Comparison of ENCODE assay signal across 10 mouse cellular contexts in the genomic region with DNA sequence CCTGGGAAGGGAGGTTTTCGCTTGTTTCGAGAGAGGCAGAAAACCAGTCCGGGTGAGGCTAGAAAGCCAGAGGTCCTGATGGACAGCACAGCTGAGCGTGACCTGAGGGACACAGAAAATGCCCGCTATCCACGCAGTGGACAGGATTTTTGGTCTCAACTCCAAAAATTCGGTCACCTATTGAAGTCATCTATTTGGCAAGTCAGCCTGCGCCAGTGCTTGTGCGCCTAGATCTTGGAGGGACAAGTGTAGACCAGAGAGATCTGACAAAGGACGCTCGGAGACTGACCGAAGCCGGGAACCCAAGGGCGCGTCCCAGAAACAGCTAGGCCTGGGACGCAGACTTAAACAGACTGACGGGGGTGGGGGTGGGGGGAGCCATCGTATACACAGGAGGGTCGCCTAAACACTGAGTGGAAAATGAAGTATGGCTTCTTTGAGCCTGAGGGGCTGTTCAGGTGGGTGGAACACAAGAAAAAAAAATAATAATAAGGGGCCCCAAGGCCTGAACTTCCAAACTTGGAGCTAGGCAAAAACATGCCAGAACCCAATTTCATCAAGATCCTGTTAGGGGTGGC. TPM values are rescaled to one million over a fixed set of nuclear protein-coding genes. Genes with fewer than 3 reads are reported as not detected.
DNase-seq lines count a peak whose midpoint lies in the region; ATAC-seq lines count a peak whose summit lies in the region.
"Had no signal": no experiment of that assay in that cellular context is flagged by ENCODE, and none has a peak within 500 bp of the region (broad histone marks: within the 10 kb centered on the region; RNA-seq: fewer than 3 reads in every experiment).

No protein-coding gene starts in this region.

- peak; percentile 47 for DNase-seq in embryo, embryonic 10 days (ENCODE audit: low spot score)
- DNase-seq in embryo, embryonic 9.5 days (ENCODE audit: extremely low spot score) = no peak
- DNase-seq in neural tube, embryonic 11.5 days (ENCODE audit: low spot score) = peak; percentile 48
- DNase-seq in neural tube, embryonic 10.5 days (ENCODE audit: extremely low spot score, low spot score) = no peak
- peak; percentile 37 for DNase-seq in limb, embryonic 11.5 days (ENCODE audit: low spot score)
- no peak for DNase-seq in adrenal gland, adult 18-20 months (ENCODE audit: low spot score in 2 of 2)
- no peak for DNase-seq in frontal cortex, postnatal 25 days (ENCODE audit: low spot score in 2 of 2)
- DNase-seq: cerebellum, adult 18-20 months; right cerebral cortex, postnatal 4 days had no signal

- H3K4me3 ChIP-seq in neural tube, embryonic 11.5 days (ENCODE audit: low read depth, low read length) = peak overlapping the region; percentile 10; the same call in 1 of the 2 replicates
- peak overlapping the region; percentile 14; the same call in 1 of the 2 replicates for H3K4me3 ChIP-seq in limb, embryonic 11.5 days (ENCODE audit: low read depth, low read length)
- H3K4me3 ChIP-seq in stomach, embryonic 16.5 days (replicated peaks; ENCODE audit: low read length) = peak overlapping the region; percentile 20; the same call in 1 of the 2 replicates

- peak overlapping the region; percentile 42 for H3K9ac ChIP-seq in neural tube, embryonic 11.5 days (ENCODE audit: low read length)
- no peak overlapping the region for H3K9ac ChIP-seq in limb, embryonic 11.5 days (ENCODE audit: low read length)
- peak overlapping the region; percentile 65 for H3K9ac ChIP-seq in stomach, embryonic 16.5 days (ENCODE audit: low read length)

- 4% methylated on average over 19 of the region's 19 CpGs for WGBS in neural tube, embryonic 11.5 days
- 22% methylated on average over 19 of the region's 19 CpGs for WGBS in limb, embryonic 11.5 days
- WGBS in stomach, embryonic 16.5 days = 42% methylated on average over 19 of the region's 19 CpGs

- peak overlapping the region; percentile 39 for H3K27ac ChIP-seq in neural tube, embryonic 11.5 days (ENCODE audit: low read depth, low read length)
- peak overlapping the region; percentile 79; the same call in 1 of the 2 replicates for H3K27ac ChIP-seq in limb, embryonic 11.5 days (replicated peaks; ENCODE audit: low read depth, low read length)
- peak overlapping the region; percentile 90 for H3K27ac ChIP-seq in stomach, embryonic 16.5 days (ENCODE audit: low read length)

- no peaks in the 10 kb centered on the region for H3K9me3 ChIP-seq in neural tube, embryonic 11.5 days (ENCODE audit: control insufficient read depth, low read length)
- H3K9me3 ChIP-seq in limb, embryonic 11.5 days (ENCODE audit: control insufficient read depth, low read length) = no peaks in the 10 kb centered on the region
- H3K9me3 ChIP-seq in stomach, embryonic 16.5 days (replicated peaks; ENCODE audit: control insufficient read depth, low read length) = no peaks in the 10 kb centered on the region

- peaks cover 11% of the 10 kb centered on the region for H3K4me1 ChIP-seq in neural tube, embryonic 11.5 days (ENCODE audit: control insufficient read depth, insufficient read depth, low read length)
- peaks cover 27% of the 10 kb centered on the region for H3K4me1 ChIP-seq in limb, embryonic 11.5 days (ENCODE audit: control insufficient read depth, insufficient read depth, low read length)
- H3K4me1 ChIP-seq in stomach, embryonic 16.5 days (ENCODE audit: control insufficient read depth, insufficient read depth, low read length) = peaks cover 31% of the 10 kb centered on the region

- H3K27me3 ChIP-seq in neural tube, embryonic 11.5 days (ENCODE audit: control insufficient read depth, insufficient read depth, low read length) = no peaks in the 10 kb centered on the region
- H3K27me3 ChIP-seq in limb, embryonic 11.5 days (ENCODE audit: control insufficient read depth, insufficient read depth, low read length) = peaks cover 7% of the 10 kb centered on the region
- no peaks in the 10 kb centered on the region for H3K27me3 ChIP-seq in stomach, embryonic 16.5 days (ENCODE audit: control insufficient read depth, insufficient read depth, low read length)

- ATAC-seq in neural tube, embryonic 11.5 days (ENCODE audit: insufficient read depth, low FRiP score, low TSS enrichment) = no peak
- ATAC-seq in limb, embryonic 11.5 days (ENCODE audit: insufficient number of reproducible peaks, low FRiP score, low TSS enrichment, low read depth) = no peak
- ATAC-seq in stomach, embryonic 16.5 days (ENCODE audit: insufficient read depth, low FRiP score) = no peak

- H3K4me2 ChIP-seq in neural tube, embryonic 11.5 days (ENCODE audit: low read depth) = peak overlapping the region; percentile 45
- peak overlapping the region; percentile 30; the same call in 1 of the 2 replicates for H3K4me2 ChIP-seq in limb, embryonic 11.5 days (ENCODE audit: low read depth, severe bottlenecking)
- peak overlapping the region; percentile 51 for H3K4me2 ChIP-seq in stomach, embryonic 16.5 days (ENCODE audit: low read depth, low read length)

- H3K36me3 ChIP-seq in neural tube, embryonic 11.5 days (ENCODE audit: control insufficient read depth, insufficient read depth, low read length) = no peaks in the 10 kb centered on the region
- H3K36me3 ChIP-seq in limb, embryonic 11.5 days (ENCODE audit: control insufficient read depth, insufficient read depth, low read length) = no peaks in the 10 kb centered on the region
- no peaks in the 10 kb centered on the region for H3K36me3 ChIP-seq in stomach, embryonic 16.5 days (ENCODE audit: control insufficient read depth, insufficient read depth, low read length)

RNA-seq across cellular contexts. Expression of a gene that starts 36.1 kb away (rescaled TPM):
- polyA plus RNA-seq in neural tube, embryonic 11.5 days (2014; fragmentation: Nextera tagmentation; extraction: Ambion mirVana) = 151 and 162 TPM in 2 replicates
- polyA plus RNA-seq in limb, embryonic 11.5 days (2014; fragmentation: Nextera tagmentation; extraction: Ambion mirVana) = 99.7 and 113 TPM in 2 replicates
- polyA plus RNA-seq in stomach, embryonic 16.5 days (2015; fragmentation: Nextera tagmentation; extraction: Ambion mirVana) = 142 and 155 TPM in 2 replicates
- 10 to 100 TPM; 20.9 to 29.3 TPM for total RNA-seq in adrenal gland, adult 18-20 months (2021)

Comparison
In these comparisons a context has a peak if more than half of its experiments do, and no peak if none do; other contexts are left out.
1. DNase-seq: peak in embryo, embryonic 10 days (single experiment), neural tube, embryonic 11.5 days (single experiment) and limb, embryonic 11.5 days (single experiment); none in embryo, embryonic 9.5 days (single experiment), neural tube, embryonic 10.5 days (single experiment), adrenal gland, adult 18-20 months (0 of 2) and frontal cortex, postnatal 25 days (0 of 2).
2. H3K27ac ChIP-seq: peak in every context shown above with its lines; median percentile 90 in stomach, embryonic 16.5 days; 79 in limb, embryonic 11.5 days; 39 in neural tube, embryonic 11.5 days.
3. Peak in every context shown above with its lines, with median percentiles within 50 percentile points of each other: H3K4me2 ChIP-seq and H3K4me3 ChIP-seq.